Mouse (Mus musculus) brain, embryonic 14.5 days (tissue): ENCODE measurements around the gene Tmem39a.

Experiments used
- CTCF ChIP-seq: fragments of 200-500 bp; IDR thresholded peaks from 2 replicates; pipeline ENCODE4 v1.5.1; 2012; ENCODE audit warnings: inconsistent platforms, mild to moderate bottlenecking, moderate library complexity, borderline replicate concordance; ENCODE audit not compliant: insufficient read depth, insufficient read length; ENCODE audit errors: extremely low read depth
- POLR2A ChIP-seq: fragments of 200-500 bp; IDR thresholded peaks from 2 replicates; pipeline ENCODE4 v1.6.1; 2012; ENCODE audit warnings: mild to moderate bottlenecking, inconsistent platforms, borderline replicate concordance; ENCODE audit not compliant: poor library complexity, insufficient read depth, insufficient read length, severe bottlenecking; ENCODE audit errors: extremely low read depth

GRCm38 (mm10) chr16:38598986-38599680 is 40.6 kb downstream of the Tmem39a start:
- TF ChIP-seq POLR2A (no peak), CTCF (no peak)
